Mouse (Mus musculus): ENCODE results near the gene Mttp. TPM values are rescaled to one million over a fixed set of nuclear protein-coding genes. Genes with fewer than 3 reads are reported as not detected.
A peak's percentile ranks its signal among the peaks of the same experiment; 100 is the strongest.

The Mttp gene
- total RNA-seq, 2 experiments from 2014 or later = 6.9 to 7.2 TPM

DNA sequence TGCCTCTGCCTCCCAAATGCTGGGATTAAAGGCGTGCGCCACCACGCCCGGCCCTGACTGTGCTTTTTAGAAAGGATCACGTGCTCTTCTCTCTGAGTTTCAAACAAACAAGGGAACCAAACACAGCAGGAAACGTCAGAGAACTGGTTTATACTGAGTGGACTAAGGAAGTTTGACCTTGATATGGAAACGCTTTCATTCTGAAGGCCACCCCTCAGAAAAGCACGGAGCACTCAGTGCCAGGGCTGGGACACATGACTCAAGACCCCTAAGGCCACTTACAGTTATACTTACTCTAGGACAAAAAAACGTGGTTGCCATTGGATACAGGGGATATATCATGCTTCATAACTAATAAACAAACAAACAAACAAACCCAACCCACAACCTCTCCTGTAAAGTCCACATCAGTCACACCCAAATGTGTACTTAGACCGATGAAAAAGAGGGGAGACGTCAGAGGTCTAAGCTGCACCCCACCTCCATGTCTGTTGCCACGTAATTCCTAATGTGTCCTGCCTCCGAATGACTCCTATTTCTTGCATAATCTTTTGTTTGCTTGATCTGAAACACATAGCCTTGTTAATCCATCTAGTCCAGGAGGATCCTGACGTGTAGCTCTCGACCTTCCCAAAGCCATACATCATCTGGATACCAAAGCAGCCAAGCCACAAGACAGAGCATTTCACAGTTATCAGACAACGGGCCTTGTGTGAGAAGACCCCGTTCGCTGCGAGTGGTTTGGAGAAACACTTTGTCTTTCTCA lies 48.3 kb downstream of the Mttp start:
- DNase-seq (ENCODE audit: low spot score in 2 of 2) = no peak
- TF ChIP-seq CTCF (conservative IDR thresholded peaks at IDR 0.05) = no peak
- peak overlapping the region; percentile 86; the same call in 1 of the 2 replicates for H3K27ac ChIP-seq

DNA sequence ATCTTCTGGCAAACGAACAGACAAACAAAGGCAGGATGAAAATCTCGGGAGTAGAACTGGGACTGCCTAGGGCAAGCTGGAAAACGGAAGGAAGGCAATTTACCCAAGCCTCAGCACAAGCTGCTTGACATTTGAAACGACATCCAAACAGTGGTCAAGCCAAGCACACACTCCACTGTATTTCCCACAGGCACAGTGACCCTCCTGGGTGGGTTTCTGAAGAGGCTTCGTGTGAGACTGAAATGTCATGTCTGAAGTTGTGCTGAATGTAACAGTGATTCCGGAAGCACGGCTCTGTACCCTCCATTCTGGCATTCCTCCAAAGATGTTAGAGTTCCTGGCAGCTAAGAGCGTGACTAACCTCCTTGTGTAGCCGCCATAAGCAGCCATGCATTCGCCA lies 49.0 kb downstream of the Mttp start:
- TF ChIP-seq CTCF (conservative IDR thresholded peaks at IDR 0.05) = no peak
- Histone ChIP-seq H3K4me3 (0 out of 2 replicates have a peak overlapping the region, but pooled peaks have one; percentile 9), H3K27ac (peak overlapping the region; percentile 86)
- DNase-seq (ENCODE audit: low spot score in 2 of 2) = no peak

More for the DNA sequence above, 48.3 kb downstream of the Mttp start:
- H3K4me3 ChIP-seq = no peak overlapping the region

DNA sequence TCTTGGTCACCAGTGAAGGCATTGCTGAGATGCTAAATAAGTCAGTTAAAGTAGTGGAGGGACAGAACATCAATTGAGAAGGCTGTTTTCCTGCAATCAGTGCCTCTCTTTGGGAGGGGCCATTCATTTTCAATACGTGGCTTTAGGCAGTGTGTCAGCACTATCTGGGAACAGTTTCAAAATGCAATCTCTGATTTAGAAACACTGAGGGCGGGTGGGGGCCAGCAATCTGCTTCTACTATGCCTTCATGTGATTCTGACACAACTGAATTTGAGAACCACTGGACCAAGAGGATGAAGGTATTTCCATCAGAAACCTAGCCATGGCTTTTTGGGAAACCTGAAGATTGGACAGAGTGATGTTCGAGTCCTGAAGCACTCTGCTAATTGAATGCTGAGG lies 49.5 kb downstream of the Mttp start:
- peak overlapping the region; percentile 86 for H3K27ac ChIP-seq
- H3K4me3 ChIP-seq = 0 out of 2 replicates have a peak overlapping the region, but pooled peaks have one; percentile 9
- DNase-seq (ENCODE audit: low spot score in 2 of 2) = peak; percentile 61 to 81
- no peak for TF ChIP-seq CTCF (conservative IDR thresholded peaks at IDR 0.05)

DNA sequence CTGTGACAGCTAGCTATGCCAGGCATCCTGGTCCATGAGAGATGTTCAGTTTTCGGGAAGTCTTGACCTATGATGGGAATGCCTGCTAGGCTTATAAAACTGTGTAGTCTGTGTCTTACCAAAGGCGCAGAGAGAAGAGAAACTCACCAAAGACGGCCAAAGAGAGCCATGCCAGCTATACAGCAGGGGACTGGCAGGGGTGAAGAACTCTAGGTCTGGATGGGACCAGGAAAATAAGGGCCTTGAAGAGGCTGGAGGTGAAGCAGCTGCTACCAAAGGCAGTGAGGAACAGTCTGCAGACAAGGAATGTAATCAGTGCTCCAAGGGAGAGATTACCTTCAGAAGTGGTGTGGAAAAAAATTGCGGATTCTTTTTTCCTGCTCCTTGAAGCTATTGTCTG lies 60.9 kb downstream of the Mttp start:
- no peak overlapping the region for H3K27ac ChIP-seq

DNA sequence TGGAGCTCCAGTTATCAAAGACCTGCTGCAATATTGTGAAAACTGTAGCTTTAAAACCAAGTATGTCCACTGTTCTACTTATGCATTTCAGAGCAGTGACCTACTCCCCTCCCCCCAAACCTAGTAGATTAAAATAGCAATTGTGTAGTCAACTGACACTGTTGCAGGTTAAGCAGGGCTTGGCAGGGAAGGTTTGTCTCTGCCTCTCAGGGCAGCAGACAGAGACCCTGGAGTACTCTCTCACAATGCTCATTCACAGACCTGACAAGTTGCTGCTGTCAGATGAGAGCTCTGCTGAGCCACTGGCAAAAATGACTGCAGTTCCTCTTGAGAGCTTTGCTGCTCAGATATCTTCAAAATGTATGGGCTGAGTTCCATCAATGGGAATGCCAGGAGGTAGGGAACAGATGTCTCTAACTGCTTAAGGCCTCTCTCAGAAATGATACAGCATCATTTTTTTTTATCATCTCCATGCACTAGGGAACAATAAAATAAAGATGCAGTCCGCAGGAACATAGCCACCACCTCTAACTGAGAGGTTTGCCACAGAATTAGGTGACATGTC lies 61.6 kb downstream of the Mttp start:
- no peak for TF ChIP-seq CTCF (conservative IDR thresholded peaks at IDR 0.05)
- no peak overlapping the region for H3K4me3 ChIP-seq
- 0 out of 2 replicates have a peak overlapping the region, but pooled peaks have one; percentile 28 for H3K27ac ChIP-seq
- peak in 1 of 2 experiments; percentile 61 for DNase-seq (ENCODE audit: low spot score in 2 of 2)

More for the DNA sequence above, 60.9 kb downstream of the Mttp start:
- DNase-seq (ENCODE audit: low spot score in 2 of 2) = no peak
- no peak for TF ChIP-seq CTCF (conservative IDR thresholded peaks at IDR 0.05)
- no peak overlapping the region for H3K4me3 ChIP-seq

DNA sequence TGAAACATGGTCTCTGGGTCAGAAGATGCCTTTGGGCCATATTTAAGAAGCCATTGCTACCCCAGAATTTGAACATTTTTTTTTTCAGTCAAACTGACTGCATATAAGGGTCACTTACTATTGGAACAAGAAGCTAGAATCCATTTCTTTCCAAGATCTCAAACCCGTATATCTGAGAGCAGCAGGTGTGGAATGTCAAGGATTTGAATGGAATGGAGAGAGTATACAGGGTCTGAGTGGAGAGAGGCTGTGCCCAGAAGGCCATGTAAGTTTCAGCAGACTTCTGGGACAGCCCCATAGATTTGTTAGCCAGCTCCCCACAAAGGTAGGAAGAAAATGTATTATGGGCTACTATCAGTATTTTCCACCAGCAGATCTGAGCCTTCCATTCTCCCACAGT lies 66.1 kb downstream of the Mttp start:
- Histone ChIP-seq H3K27ac (peak overlapping the region; percentile 75), H3K4me3 (no peak overlapping the region)
- TF ChIP-seq CTCF (conservative IDR thresholded peaks at IDR 0.05) = no peak
- no peak for DNase-seq (ENCODE audit: low spot score in 2 of 2)

DNA sequence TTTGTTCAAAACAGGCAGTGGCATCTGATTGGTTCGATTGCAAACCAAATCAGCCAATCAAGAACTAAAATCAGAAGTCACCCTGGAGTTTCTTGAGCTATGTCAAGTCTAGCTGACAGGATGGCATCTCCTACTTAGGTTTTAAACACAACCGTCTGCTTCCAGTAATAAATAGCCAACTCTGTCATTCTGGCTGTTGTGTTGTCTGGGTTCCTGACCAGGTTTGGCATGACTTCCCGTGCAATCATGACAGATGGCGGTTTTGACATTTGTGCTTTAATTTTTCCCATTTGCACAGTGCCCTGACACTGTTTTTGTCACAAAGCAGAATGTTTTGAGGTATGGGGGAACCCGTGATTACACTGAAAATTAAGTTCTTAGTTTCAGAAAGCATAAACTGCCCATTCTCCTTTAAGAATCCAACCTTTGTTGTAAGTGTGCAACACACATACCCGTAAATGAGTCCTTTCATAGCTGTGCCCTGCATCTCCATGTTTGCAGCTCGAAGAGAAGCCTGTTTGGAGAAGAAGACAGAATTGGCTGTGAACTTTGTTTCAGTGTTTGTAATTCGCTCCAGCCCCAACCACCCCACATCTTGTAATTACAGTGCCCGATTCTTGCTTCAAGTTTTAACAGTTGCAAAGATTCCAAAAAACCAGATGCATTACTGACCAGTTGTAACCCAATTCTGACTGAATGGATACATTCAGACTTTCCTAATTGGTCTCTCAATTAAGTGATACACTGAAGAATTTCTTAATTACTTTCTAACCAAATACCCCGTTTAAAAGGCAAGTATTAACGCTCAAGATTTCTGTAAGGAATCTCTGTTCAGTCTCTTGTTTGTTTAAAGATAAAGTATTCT lies 67.1 kb downstream of the Mttp start:
- DNase-seq (ENCODE audit: low spot score in 2 of 2) = no peak
- Histone ChIP-seq H3K4me3 (peak overlapping the region; percentile 2; the same call in 1 of the 2 replicates), H3K27ac (peak overlapping the region; percentile 75)
- no peak for TF ChIP-seq CTCF (conservative IDR thresholded peaks at IDR 0.05)

DNA sequence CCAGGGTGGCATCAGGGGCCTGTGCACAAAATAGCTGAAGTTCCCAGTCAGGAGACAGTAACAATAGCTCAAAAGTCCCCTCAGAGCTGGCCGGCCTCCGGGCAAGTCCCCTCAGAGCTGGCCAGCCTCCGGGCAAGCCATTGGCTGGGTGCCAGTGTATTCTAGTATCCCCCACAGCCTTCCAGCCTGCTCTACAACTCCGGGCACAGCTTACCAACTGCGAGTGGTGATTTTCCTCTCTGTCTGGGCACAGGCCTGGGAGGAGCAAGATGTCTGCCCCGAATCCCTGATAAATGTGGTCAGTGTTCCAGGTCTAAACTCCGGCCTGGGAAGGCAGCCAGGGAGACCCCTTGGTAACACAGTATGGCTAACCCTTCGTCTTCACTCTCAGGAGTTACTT lies 69.6 kb downstream of the Mttp start:
- no peak overlapping the region for H3K27ac ChIP-seq
- no peak for DNase-seq (ENCODE audit: low spot score in 2 of 2)
- H3K4me3 ChIP-seq = no peak overlapping the region
- TF ChIP-seq CTCF (conservative IDR thresholded peaks at IDR 0.05) = no peak

DNA sequence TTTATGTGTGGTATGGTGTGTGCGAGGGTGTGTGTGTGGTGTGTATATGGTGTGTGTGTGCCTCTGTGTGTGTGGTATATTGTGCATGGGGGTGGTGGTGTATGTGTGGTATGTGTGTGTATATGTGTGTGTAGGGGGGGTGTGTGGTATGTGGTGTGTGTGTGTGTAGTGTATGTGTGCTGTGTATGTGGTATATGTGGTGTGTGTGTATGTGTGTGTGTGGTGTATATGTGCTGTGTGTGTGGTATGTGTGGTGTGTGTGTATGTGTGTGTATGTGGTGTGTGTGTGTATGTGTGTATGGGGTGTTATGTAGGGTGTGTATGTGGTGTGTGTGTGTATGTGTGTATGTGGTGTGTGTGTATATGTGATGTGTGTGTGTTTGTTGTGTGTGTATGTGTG lies 70.6 kb downstream of the Mttp start:
- Histone ChIP-seq H3K27ac (no peak overlapping the region), H3K4me3 (no peak overlapping the region)
- no peak for DNase-seq (ENCODE audit: low spot score in 2 of 2)
- TF ChIP-seq CTCF (conservative IDR thresholded peaks at IDR 0.05) = no peak

DNA sequence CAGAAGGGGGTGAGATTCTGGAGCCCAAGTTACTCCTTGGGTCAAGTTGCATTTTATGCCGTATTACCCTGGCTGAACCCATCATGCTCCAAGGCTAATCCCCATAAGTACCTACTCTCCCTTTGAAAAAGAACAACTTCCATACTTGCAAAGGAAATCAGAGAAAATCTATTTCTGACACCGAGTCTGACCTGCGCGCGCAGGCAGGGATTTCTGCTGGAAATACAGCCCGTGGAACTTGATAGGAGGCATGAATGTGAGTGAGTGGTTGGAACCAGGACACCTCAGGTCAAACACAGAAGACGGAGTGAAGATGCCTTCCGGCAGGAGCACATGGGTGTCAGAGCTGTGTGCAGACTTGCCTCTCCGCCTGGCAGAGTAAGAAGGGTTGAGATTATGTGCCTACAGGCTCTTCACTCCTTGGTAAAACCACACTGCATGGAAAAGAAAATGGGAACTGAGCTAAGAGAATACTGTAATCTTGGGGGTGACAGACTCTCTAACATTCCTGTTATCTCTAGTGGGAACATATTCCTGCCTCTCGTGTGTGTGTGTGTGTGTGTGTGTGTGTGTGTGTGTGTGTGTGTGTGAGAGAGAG lies 73.2 kb downstream of the Mttp start:
- TF ChIP-seq CTCF (conservative IDR thresholded peaks at IDR 0.05) = no peak
- H3K4me3 ChIP-seq = peak overlapping the region; percentile 11; the same call in 1 of the 2 replicates
- DNase-seq (ENCODE audit: low spot score in 2 of 2) = no peak
- H3K27ac ChIP-seq = no peak overlapping the region

DNA sequence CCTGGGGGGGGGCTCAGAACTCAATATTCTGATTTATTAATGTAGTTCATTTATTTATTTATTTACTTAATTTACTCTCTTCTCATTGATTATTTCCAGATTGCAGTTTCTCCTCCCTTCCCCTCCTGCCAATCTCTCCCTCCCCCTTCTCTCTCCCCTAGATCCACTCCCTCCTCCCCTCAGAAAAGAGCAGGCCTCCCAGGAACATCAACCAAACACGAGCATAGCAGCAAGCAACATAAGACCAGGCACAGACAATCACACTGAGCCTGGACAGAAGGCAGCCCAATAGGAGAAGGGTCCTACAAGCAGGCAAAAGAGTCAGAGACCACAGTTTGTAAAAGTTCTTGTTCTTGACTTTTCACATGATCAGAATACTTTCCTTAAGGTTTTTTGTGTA lies 73.8 kb downstream of the Mttp start:
- H3K27ac ChIP-seq = peak overlapping the region; percentile 76; the same call in 1 of the 2 replicates
- no peak for TF ChIP-seq CTCF (conservative IDR thresholded peaks at IDR 0.05)
- H3K4me3 ChIP-seq = no peak overlapping the region
- DNase-seq (ENCODE audit: low spot score in 2 of 2) = no peak

DNA sequence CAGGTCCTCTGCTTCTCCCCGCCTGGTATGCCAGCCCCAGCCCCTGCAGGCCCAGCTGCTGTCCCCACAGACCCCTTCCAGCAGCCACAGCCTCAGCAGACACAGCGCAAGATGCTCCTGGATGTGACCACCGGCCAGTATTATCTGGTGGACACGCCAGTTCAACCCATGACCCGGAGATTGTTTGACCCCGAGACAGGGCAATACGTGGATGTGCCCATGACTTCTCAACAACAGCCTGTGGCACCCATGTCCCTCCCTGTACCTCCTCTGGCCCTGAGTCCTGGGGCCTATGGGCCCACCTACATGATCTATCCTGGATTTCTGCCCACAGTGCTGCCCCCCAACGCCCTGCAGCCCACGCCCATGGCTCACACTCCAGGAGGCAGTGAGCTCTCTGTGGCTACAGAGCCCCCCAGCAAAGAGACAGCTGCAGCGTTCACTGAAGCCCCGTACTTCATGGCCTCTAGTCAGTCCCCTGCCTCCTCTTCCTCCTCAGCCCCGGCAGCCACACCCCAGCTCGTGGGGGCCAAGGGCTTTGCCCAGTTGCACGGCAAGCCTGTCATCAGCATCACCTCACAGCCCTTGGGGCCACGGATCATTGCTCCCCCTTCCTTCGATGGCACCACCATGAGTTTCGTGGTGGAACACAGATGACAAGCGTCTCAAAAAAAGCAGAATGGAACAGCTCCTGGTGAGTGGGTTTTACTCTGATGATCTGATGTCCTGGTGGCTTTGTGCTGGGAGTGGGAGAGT lies 74.8 kb downstream of the Mttp start:
- no peak for TF ChIP-seq CTCF (conservative IDR thresholded peaks at IDR 0.05)
- Histone ChIP-seq H3K4me3 (peak overlapping the region; percentile 15; the same call in 1 of the 2 replicates), H3K27ac (peak overlapping the region; percentile 76)
- no peak for DNase-seq (ENCODE audit: low spot score in 2 of 2)

All from layer of hippocampus, adult 2 months (tissue).